Mouse (Mus musculus): ENCODE results near the gene Erf.

Erf gene

GRCm38 (mm10) chr7:25240631-25241030 is 9.9 kb downstream of the Erf start:
- TF ChIP-seq NANOG (IDR thresholded peaks at IDR 0.05; ENCODE audit: borderline replicate concordance, low read length) (no peak), POU5F1 (IDR thresholded peaks at IDR 0.05; ENCODE audit: borderline replicate concordance, low read length) (no peak), CTCF (conservative IDR thresholded peaks at IDR 0.05; ENCODE audit: low read length) (no peak)
- H3K27me3 ChIP-seq (ENCODE audit: insufficient read depth, low read length), result no peaks in the 10 kb centered on the region

GRCm38 (mm10) chr7:25238829-25239623 is 11.5 kb downstream of the Erf start:
- Histone ChIP-seq H3K36me3 (ENCODE audit: insufficient read depth, low read length) (peaks cover 55% of the 10 kb centered on the region), H3K4me1 (replicated peaks; ENCODE audit: low read depth, low read length) (peaks cover 73% of the 10 kb centered on the region), H3K4me3 (replicated peaks; ENCODE audit: low read length) (peak overlapping the region; percentile 93), H3K9me3 (ENCODE audit: low read length) (no peaks in the 10 kb centered on the region), H3K27me3 (ENCODE audit: insufficient read depth, low read length) (no peaks in the 10 kb centered on the region)
- TF ChIP-seq POU5F1 (IDR thresholded peaks at IDR 0.05; ENCODE audit: borderline replicate concordance, low read length), result no peak
- TF ChIP-seq CTCF (conservative IDR thresholded peaks at IDR 0.05; ENCODE audit: low read length), result no peak
- no peak for TF ChIP-seq NANOG (IDR thresholded peaks at IDR 0.05; ENCODE audit: borderline replicate concordance, low read length)

More at GRCm38 (mm10) chr7:25240631-25241030, 9.9 kb downstream of the Erf start:
- Histone ChIP-seq H3K36me3 (ENCODE audit: insufficient read depth, low read length) (peaks cover 54% of the 10 kb centered on the region), H3K4me3 (replicated peaks; ENCODE audit: low read length) (no peak overlapping the region), H3K9me3 (ENCODE audit: low read length) (no peaks in the 10 kb centered on the region), H3K4me1 (replicated peaks; ENCODE audit: low read depth, low read length) (peaks cover 77% of the 10 kb centered on the region)

- no peaks in the 10 kb centered on the region for H3K27me3 ChIP-seq (ENCODE audit: insufficient read depth, low read length)
- peak overlapping the region; percentile 93 for H3K4me3 ChIP-seq (replicated peaks; ENCODE audit: low read length)
- H3K9me3 ChIP-seq (ENCODE audit: low read length), result no peaks in the 10 kb centered on the region
- TF ChIP-seq NANOG (IDR thresholded peaks at IDR 0.05; ENCODE audit: borderline replicate concordance, low read length) (no peak), POU5F1 (IDR thresholded peaks at IDR 0.05; ENCODE audit: borderline replicate concordance, low read length) (no peak), CTCF (conservative IDR thresholded peaks at IDR 0.05; ENCODE audit: low read length) (no peak)
- peaks cover 59% of the 10 kb centered on the region for H3K36me3 ChIP-seq (ENCODE audit: insufficient read depth, low read length)
- H3K4me1 ChIP-seq (replicated peaks; ENCODE audit: low read depth, low read length), result peaks cover 77% of the 10 kb centered on the region
Measured at GRCm38 (mm10) chr7:25238015-25238706, 12.4 kb downstream of the Erf start.

GRCm38 (mm10) chr7:25237249-25238014 is 13.1 kb downstream of the Erf start, which contains the start of gene Gsk3a:
Gsk3a (minus strand) TSS chr7:25237851.
- peak within 1 kb of the TSS; percentile 93 for H3K4me3 ChIP-seq (replicated peaks; ENCODE audit: low read length)
- peaks cover 59% of the 10 kb centered on the region for H3K36me3 ChIP-seq (ENCODE audit: insufficient read depth, low read length)
- H3K27me3 ChIP-seq (ENCODE audit: insufficient read depth, low read length), result no peaks in the 10 kb centered on the region
- H3K4me1 ChIP-seq (replicated peaks; ENCODE audit: low read depth, low read length), result peaks cover 76% of the 10 kb centered on the region
- TF ChIP-seq POU5F1 (IDR thresholded peaks at IDR 0.05; ENCODE audit: borderline replicate concordance, low read length) (no peak), CTCF (conservative IDR thresholded peaks at IDR 0.05; ENCODE audit: low read length) (no peak), NANOG (IDR thresholded peaks at IDR 0.05; ENCODE audit: borderline replicate concordance, low read length) (no peak)
- no peaks in the 10 kb centered on the region for H3K9me3 ChIP-seq (ENCODE audit: low read length)

- no peaks in the 10 kb centered on the region for H3K9me3 ChIP-seq (ENCODE audit: low read length)
- H3K27me3 ChIP-seq (ENCODE audit: insufficient read depth, low read length), result no peaks in the 10 kb centered on the region
- peaks cover 75% of the 10 kb centered on the region for H3K4me1 ChIP-seq (replicated peaks; ENCODE audit: low read depth, low read length)
- peaks cover 64% of the 10 kb centered on the region for H3K36me3 ChIP-seq (ENCODE audit: insufficient read depth, low read length)
- no peak overlapping the region for H3K4me3 ChIP-seq (replicated peaks; ENCODE audit: low read length)
- TF ChIP-seq POU5F1 (IDR thresholded peaks at IDR 0.05; ENCODE audit: borderline replicate concordance, low read length) (no peak), NANOG (IDR thresholded peaks at IDR 0.05; ENCODE audit: borderline replicate concordance, low read length) (no peak), CTCF (conservative IDR thresholded peaks at IDR 0.05; ENCODE audit: low read length) (no peak)
Measured at GRCm38 (mm10) chr7:25235526-25235925, 15.0 kb downstream of the Erf start.

- peaks cover 83% of the 10 kb centered on the region for H3K36me3 ChIP-seq (ENCODE audit: insufficient read depth, low read length)
- H3K9me3 ChIP-seq (ENCODE audit: low read length), result no peaks in the 10 kb centered on the region
- TF ChIP-seq CTCF (conservative IDR thresholded peaks at IDR 0.05; ENCODE audit: low read length) (no peak), POU5F1 (IDR thresholded peaks at IDR 0.05; ENCODE audit: borderline replicate concordance, low read length) (no peak), NANOG (IDR thresholded peaks at IDR 0.05; ENCODE audit: borderline replicate concordance, low read length) (no peak)
- no peaks in the 10 kb centered on the region for H3K27me3 ChIP-seq (ENCODE audit: insufficient read depth, low read length)
- no peak overlapping the region for H3K4me3 ChIP-seq (replicated peaks; ENCODE audit: low read length)
- peaks cover 54% of the 10 kb centered on the region for H3K4me1 ChIP-seq (replicated peaks; ENCODE audit: low read depth, low read length)
Measured at GRCm38 (mm10) chr7:25233061-25233460, 17.5 kb downstream of the Erf start.

GRCm38 (mm10) chr7:25232101-25232648 is 18.4 kb downstream of the Erf start:
- H3K4me3 ChIP-seq (replicated peaks; ENCODE audit: low read length), result no peak overlapping the region
- TF ChIP-seq NANOG (IDR thresholded peaks at IDR 0.05; ENCODE audit: borderline replicate concordance, low read length) (no peak), CTCF (conservative IDR thresholded peaks at IDR 0.05; ENCODE audit: low read length) (peak; percentile 20; the same call in 1 of the 2 replicates)
- peaks cover 57% of the 10 kb centered on the region for H3K4me1 ChIP-seq (replicated peaks; ENCODE audit: low read depth, low read length)
- H3K9me3 ChIP-seq (ENCODE audit: low read length), result no peaks in the 10 kb centered on the region
- no peaks in the 10 kb centered on the region for H3K27me3 ChIP-seq (ENCODE audit: insufficient read depth, low read length)
- peaks cover 91% of the 10 kb centered on the region for H3K36me3 ChIP-seq (ENCODE audit: insufficient read depth, low read length)

Data from E14TG2a.4 (cell line).